Mouse (Mus musculus) ES-E14 (cell line): Measurements from ENCODE around the gene Spef1. TPM values are rescaled to one million over a fixed set of nuclear protein-coding genes. Genes with fewer than 3 reads are reported as not detected.

Source experiments
- DNase-seq: peaks from one replicate; pipeline ENCODE4 v3.0.0-alpha.2; 2013; ENCODE audit warnings: low read depth, low spot score
- H3K27ac ChIP-seq: 2 replicates; pipeline ENCODE4 v1.5.1; 2012; ENCODE audit warnings: low read depth, mild to moderate bottlenecking, low read length, moderate library complexity, mixed read lengths; ENCODE audit not compliant: poor library complexity, insufficient read depth, severe bottlenecking
- H3K36me3 ChIP-seq: 2 replicates; pipeline ENCODE4 v1.6.1; 2012; ENCODE audit warnings: mild to moderate bottlenecking, low read length, moderate library complexity, mixed read lengths; ENCODE audit not compliant: control insufficient read depth, poor library complexity, insufficient read depth, severe bottlenecking
- H3K4me1 ChIP-seq, 2 experiments: fragments of 150-350 bp in 1 of 2; sonication (generic) in 1 of 2; 2 replicates each; pipeline ENCODE4 v1.6.1; 2012; ENCODE audit warnings: low read length in 2 of 2, mild to moderate bottlenecking in 1 of 2, mixed read lengths in 1 of 2; ENCODE audit not compliant: control insufficient read depth in 2 of 2, insufficient read depth in 2 of 2, poor library complexity in 1 of 2
- H3K4me3 ChIP-seq, 2 experiments: fragments of 150-350 bp in 1 of 2; sonication (generic) in 1 of 2; 2 replicates each; pipeline ENCODE4 v1.5.1; 2012; ENCODE audit warnings: low read length in 2 of 2, low read depth in 1 of 2, mild to moderate bottlenecking in 1 of 2, mixed read lengths in 1 of 2; ENCODE audit not compliant: insufficient read depth in 1 of 2, poor library complexity in 1 of 2, severe bottlenecking in 1 of 2
- H3K9ac ChIP-seq: 2 replicates; pipeline ENCODE4 v1.6.1; 2012; ENCODE audit warnings: low read depth, mild to moderate bottlenecking, low read length, mixed read lengths; ENCODE audit not compliant: poor library complexity, insufficient read depth, severe bottlenecking
- H3K9me3 ChIP-seq: fragments of 150-350 bp; sonication (generic); 2 replicates; pipeline ENCODE4 v1.6.1; 2012; ENCODE audit warnings: low read depth, mild to moderate bottlenecking, low read length; ENCODE audit not compliant: control insufficient read depth, insufficient read depth
- CHD2 ChIP-seq: IDR thresholded peaks from 2 replicates; pipeline ENCODE4 v1.6.1; 2014; ENCODE audit warnings: mild to moderate bottlenecking, low read depth, low read length, inconsistent platforms
- HCFC1 ChIP-seq: IDR thresholded peaks from 2 replicates; pipeline ENCODE4 v1.6.1; 2012; ENCODE audit warnings: low read length, inconsistent platforms, borderline replicate concordance; ENCODE audit not compliant: insufficient read depth
- MAFK ChIP-seq: IDR thresholded peaks from 2 replicates; pipeline ENCODE4 v1.6.1; 2014; ENCODE audit warnings: mild to moderate bottlenecking, low read depth, low read length, inconsistent platforms; ENCODE audit not compliant: insufficient read depth
- ZC3H11A ChIP-seq: IDR thresholded peaks from 2 replicates; pipeline ENCODE4 v1.6.1; 2012; ENCODE audit warnings: low read depth, mild to moderate bottlenecking, inconsistent platforms, low read length, borderline replicate concordance
- ZNF384 ChIP-seq: IDR thresholded peaks from 2 replicates; pipeline ENCODE4 v1.6.1; 2012; ENCODE audit warnings: low read depth, low read length, inconsistent platforms
- in situ Hi-C, 2 experiments: fragments of 600-800 bp; cut with MboI; formaldehyde crosslinking; loops; one replicate each; pipeline ENCODE4 v1.15.1; 2025; ENCODE audit warnings: low sequenced_read_pairs in 2 of 2, inconsistent platforms in 1 of 2; ENCODE audit not compliant: unreplicated experiment in 2 of 2
- total RNA-seq: library from RNA; depleted of rRNA; stranded (reverse); fragments of 300-350 nt; gene quantifications from 2 replicates; pipeline ENCODE4 v1.2.3, GENCODE M21; 2012

The Spef1 gene
- total RNA-seq, 1 experiment: 1.5 TPM

GRCm38 (mm10) chr2:131222562-131222961 is 35.5 kb upstream of the Spef1 start:
- Histone ChIP-seq H3K4me1 (peaks cover 0 to 2% of the 10 kb centered on the region in 2 experiments; a peak in 2 of 4 replicates), H3K36me3 (no peaks in the 10 kb centered on the region), H3K9me3 (no peaks in the 10 kb centered on the region), H3K27ac (no peak overlapping the region), H3K9ac (no peak overlapping the region), H3K4me3 (no peak overlapping the region)
- in situ Hi-C loops: no loop called here
- no peak for DNase-seq
- TF ChIP-seq MAFK (no peak), ZC3H11A (no peak)

- Histone ChIP-seq H3K9ac (no peak overlapping the region), H3K9me3 (no peaks in the 10 kb centered on the region), H3K4me3 (no peak overlapping the region), H3K27ac (no peak overlapping the region), H3K36me3 (no peaks in the 10 kb centered on the region), H3K4me1 (peaks cover 0 to 4% of the 10 kb centered on the region in 2 experiments; a peak in 3 of 4 replicates)
- TF ChIP-seq ZNF384 (no peak), MAFK (no peak), HCFC1 (no peak), CHD2 (no peak), ZC3H11A (no peak)
- in situ Hi-C loops: no loop called here
- DNase-seq: no peak
These were observed 34.9 kb upstream of the Spef1 start for GRCm38 (mm10) chr2:131221853-131222515.

- H3K4me3 ChIP-seq: no peak overlapping the region
- in situ Hi-C loops: no loop called here
- H3K9ac ChIP-seq: no peak overlapping the region
- H3K4me1 ChIP-seq: peaks cover 0 to 3% of the 10 kb centered on the region in 2 experiments; a peak in 3 of 4 replicates
- no peaks in the 10 kb centered on the region for H3K36me3 ChIP-seq
- H3K27ac ChIP-seq: no peak overlapping the region
- TF ChIP-seq ZNF384 (no peak), HCFC1 (no peak), ZC3H11A (no peak), MAFK (no peak), CHD2 (no peak)
- no peaks in the 10 kb centered on the region for H3K9me3 ChIP-seq
- DNase-seq: no peak
These were observed 32.9 kb upstream of the Spef1 start for GRCm38 (mm10) chr2:131220030-131220429.

GRCm38 (mm10) chr2:131215941-131216858 is 29.1 kb upstream of the Spef1 start:
- in situ Hi-C loops: no loop called here
- no peaks in the 10 kb centered on the region for H3K9me3 ChIP-seq
- no peak overlapping the region for H3K4me3 ChIP-seq
- H3K9ac ChIP-seq: no peak overlapping the region
- H3K36me3 ChIP-seq: no peaks in the 10 kb centered on the region
- DNase-seq: no peak
- TF ChIP-seq ZNF384: no peak
- no peak for TF ChIP-seq HCFC1
- no peak for TF ChIP-seq MAFK
- TF ChIP-seq ZC3H11A: no peak
- TF ChIP-seq CHD2: no peak
- H3K4me1 ChIP-seq: peaks cover 3% of the 10 kb centered on the region in 2 experiments; a peak in 3 of 4 replicates
- H3K27ac ChIP-seq: no peak overlapping the region
